Mouse (Mus musculus): Measurements from ENCODE around the gene Hmgcs2. TPM values are rescaled to one million over a fixed set of nuclear protein-coding genes. Genes with fewer than 3 reads are reported as not detected.

Hmgcs2 gene
- 2.2 and 3.8 TPM in 2 replicates for polyA plus RNA-seq (2016; fragmentation: Nextera tagmentation; extraction: Ambion mirVana)

DNA sequence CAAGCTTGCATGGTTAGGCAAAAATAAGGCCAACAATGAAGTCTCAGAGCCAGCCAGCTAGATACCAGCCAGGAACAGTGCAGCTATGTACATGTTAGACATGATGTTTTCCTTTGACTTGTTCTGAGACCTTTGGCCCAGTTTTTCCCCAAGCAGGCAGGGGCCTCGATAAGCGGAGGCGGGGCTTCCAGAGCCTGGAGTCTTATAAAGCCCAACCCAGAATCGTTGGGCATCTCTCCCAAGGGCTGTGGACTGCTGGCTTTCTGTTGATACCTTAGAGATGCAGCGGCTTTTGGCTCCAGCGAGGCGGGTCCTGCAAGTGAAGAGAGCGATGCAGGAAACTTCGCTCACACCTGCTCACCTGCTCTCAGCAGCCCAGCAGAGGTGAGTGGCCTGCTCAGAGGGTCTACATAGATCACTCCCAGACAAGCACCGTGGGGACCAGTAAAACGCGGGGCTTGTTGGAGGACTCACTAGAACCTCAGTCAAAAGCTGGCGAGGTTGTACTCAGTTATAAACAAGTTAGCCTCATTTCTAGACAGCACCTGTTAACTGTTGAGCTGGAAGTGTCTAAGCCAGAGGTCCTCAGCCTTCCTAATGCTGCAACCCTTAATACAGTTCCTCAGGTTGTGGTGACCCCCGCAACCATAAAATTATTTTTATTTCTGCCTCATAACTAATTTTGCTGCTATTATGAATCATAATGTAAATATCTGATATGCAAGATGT is at the start of gene Hmgcs2:
TSS of gene Hmgcs2 (plus strand) at position 232 of the 729 bp plus-strand sequence.
- 62% methylated on average over 14 of the region's 14 CpGs for WGBS
- Histone ChIP-seq H3K4me1 (replicated peaks) (peaks cover 14% of the 10 kb centered on the region), H3K27me3 (ENCODE audit: insufficient read depth, poor library complexity, severe bottlenecking) (no peaks in the 10 kb centered on the region), H3K36me3 (no peaks in the 10 kb centered on the region), H3K9me3 (no peaks in the 10 kb centered on the region), H3K27ac (peak within 1 kb of the TSS; percentile 23; the same call in 1 of the 2 replicates), H3K4me3 (no peak within 1 kb of the TSS)
- peak; percentile 24 for DNase-seq (ENCODE audit: low spot score)

GRCm38 (mm10) chr3:98233504-98233903 is 46.7 kb upstream of the Hmgcs2 start:
- H3K27me3 ChIP-seq (ENCODE audit: insufficient read depth, poor library complexity, severe bottlenecking), result no peaks in the 10 kb centered on the region
- H3K9me3 ChIP-seq, result no peaks in the 10 kb centered on the region
- H3K4me3 ChIP-seq, result no peak overlapping the region
- no peak for DNase-seq (ENCODE audit: low spot score)
- H3K36me3 ChIP-seq, result no peaks in the 10 kb centered on the region
- H3K27ac ChIP-seq, result no peak overlapping the region
- H3K4me1 ChIP-seq (replicated peaks), result peaks cover 14% of the 10 kb centered on the region; the same call in 1 of the 2 replicates

GRCm38 (mm10) chr3:98236266-98236665 is 44.0 kb upstream of the Hmgcs2 start:
- no peak overlapping the region for H3K4me3 ChIP-seq
- H3K36me3 ChIP-seq, result no peaks in the 10 kb centered on the region
- 0 out of 2 replicates have a peak overlapping the region, but pooled peaks have one; percentile 12 for H3K27ac ChIP-seq
- no peaks in the 10 kb centered on the region for H3K9me3 ChIP-seq
- no peaks in the 10 kb centered on the region for H3K27me3 ChIP-seq (ENCODE audit: insufficient read depth, poor library complexity, severe bottlenecking)
- DNase-seq (ENCODE audit: low spot score), result no peak
- WGBS, result 92% methylated on average over 6 of the region's 6 CpGs
- H3K4me1 ChIP-seq (replicated peaks), result peaks cover 19% of the 10 kb centered on the region; the same call in 1 of the 2 replicates

GRCm38 (mm10) chr3:98237240-98237639 is 43.0 kb upstream of the Hmgcs2 start:
- no peaks in the 10 kb centered on the region for H3K27me3 ChIP-seq (ENCODE audit: insufficient read depth, poor library complexity, severe bottlenecking)
- no peak overlapping the region for H3K27ac ChIP-seq
- H3K4me1 ChIP-seq (replicated peaks), result peaks cover 23% of the 10 kb centered on the region; the same call in 1 of the 2 replicates
- 64% methylated on average over 5 of the region's 5 CpGs for WGBS
- H3K4me3 ChIP-seq, result no peak overlapping the region
- H3K9me3 ChIP-seq, result no peaks in the 10 kb centered on the region
- no peak for DNase-seq (ENCODE audit: low spot score)
- no peaks in the 10 kb centered on the region for H3K36me3 ChIP-seq

DNA sequence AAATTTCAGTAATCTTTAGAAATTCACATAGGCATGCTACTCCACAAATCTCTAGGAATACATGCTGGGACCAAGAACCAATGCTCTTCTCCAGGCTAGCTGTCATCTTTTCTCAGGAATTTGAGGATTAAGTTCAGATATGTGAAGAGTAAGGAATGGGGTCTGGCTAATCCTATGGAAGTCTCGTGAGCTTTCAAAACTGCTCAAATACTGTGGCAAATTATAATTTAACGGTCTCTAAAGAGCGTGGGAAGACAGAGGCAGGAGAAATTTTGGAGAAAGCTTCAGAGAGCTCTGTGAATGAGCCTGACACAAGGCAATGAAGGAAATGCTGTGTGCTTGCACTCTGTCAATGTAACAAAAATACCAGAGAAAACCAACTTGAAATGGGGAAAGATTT is 42.1 kb upstream of the Hmgcs2 start:
- no peak overlapping the region for H3K4me3 ChIP-seq
- 63% methylated on average over 3 of the region's 3 CpGs for WGBS
- no peaks in the 10 kb centered on the region for H3K36me3 ChIP-seq
- no peak for DNase-seq (ENCODE audit: low spot score)
- H3K27me3 ChIP-seq (ENCODE audit: insufficient read depth, poor library complexity, severe bottlenecking), result no peaks in the 10 kb centered on the region
- peaks cover 27% of the 10 kb centered on the region; the same call in 1 of the 2 replicates for H3K4me1 ChIP-seq (replicated peaks)
- H3K27ac ChIP-seq, result no peak overlapping the region
- no peaks in the 10 kb centered on the region for H3K9me3 ChIP-seq

GRCm38 (mm10) chr3:98242051-98242450 is 38.2 kb upstream of the Hmgcs2 start:
- DNase-seq (ENCODE audit: low spot score), result no peak
- H3K36me3 ChIP-seq, result no peaks in the 10 kb centered on the region
- peaks cover 40% of the 10 kb centered on the region for H3K4me1 ChIP-seq (replicated peaks)
- no peak overlapping the region for H3K27ac ChIP-seq
- 81% methylated on average over 3 of the region's 3 CpGs for WGBS
- no peak overlapping the region for H3K4me3 ChIP-seq
- H3K9me3 ChIP-seq, result no peaks in the 10 kb centered on the region
- no peaks in the 10 kb centered on the region for H3K27me3 ChIP-seq (ENCODE audit: insufficient read depth, poor library complexity, severe bottlenecking)

GRCm38 (mm10) chr3:98242458-98243037 is 37.7 kb upstream of the Hmgcs2 start:
- H3K27ac ChIP-seq, result no peak overlapping the region
- 65% methylated on average over 8 of the region's 8 CpGs for WGBS
- DNase-seq (ENCODE audit: low spot score), result no peak
- H3K4me3 ChIP-seq, result no peak overlapping the region
- no peaks in the 10 kb centered on the region for H3K27me3 ChIP-seq (ENCODE audit: insufficient read depth, poor library complexity, severe bottlenecking)
- H3K9me3 ChIP-seq, result no peaks in the 10 kb centered on the region
- H3K4me1 ChIP-seq (replicated peaks), result peaks cover 38% of the 10 kb centered on the region
- H3K36me3 ChIP-seq, result no peaks in the 10 kb centered on the region

DNA sequence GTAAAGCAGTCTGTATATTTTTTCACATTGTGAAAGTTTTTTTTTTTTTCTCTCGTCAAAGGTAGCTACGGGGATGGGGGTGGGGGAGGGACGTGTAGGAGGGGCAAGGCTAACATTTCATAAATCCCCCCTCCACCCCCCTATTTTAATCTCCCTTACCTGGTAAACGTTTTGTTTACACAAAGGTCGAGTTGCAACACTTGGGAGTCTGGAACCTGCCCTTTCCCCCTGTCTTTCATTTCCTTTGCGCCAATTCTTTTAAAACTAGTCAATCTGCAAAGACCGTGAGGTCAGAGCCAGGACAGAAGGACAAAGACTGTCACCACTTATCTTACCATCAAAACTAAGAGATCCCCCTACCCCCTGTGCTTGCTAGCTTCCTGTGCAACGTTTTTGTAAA is 34.3 kb upstream of the Hmgcs2 start:
- H3K4me3 ChIP-seq, result no peak overlapping the region
- peak overlapping the region; percentile 35 for H3K27ac ChIP-seq
- 13% methylated on average over 8 of the region's 8 CpGs for WGBS
- H3K36me3 ChIP-seq, result no peaks in the 10 kb centered on the region
- no peaks in the 10 kb centered on the region for H3K27me3 ChIP-seq (ENCODE audit: insufficient read depth, poor library complexity, severe bottlenecking)
- no peaks in the 10 kb centered on the region for H3K9me3 ChIP-seq
- H3K4me1 ChIP-seq (replicated peaks), result peaks cover 34% of the 10 kb centered on the region
- DNase-seq (ENCODE audit: low spot score), result no peak

DNA sequence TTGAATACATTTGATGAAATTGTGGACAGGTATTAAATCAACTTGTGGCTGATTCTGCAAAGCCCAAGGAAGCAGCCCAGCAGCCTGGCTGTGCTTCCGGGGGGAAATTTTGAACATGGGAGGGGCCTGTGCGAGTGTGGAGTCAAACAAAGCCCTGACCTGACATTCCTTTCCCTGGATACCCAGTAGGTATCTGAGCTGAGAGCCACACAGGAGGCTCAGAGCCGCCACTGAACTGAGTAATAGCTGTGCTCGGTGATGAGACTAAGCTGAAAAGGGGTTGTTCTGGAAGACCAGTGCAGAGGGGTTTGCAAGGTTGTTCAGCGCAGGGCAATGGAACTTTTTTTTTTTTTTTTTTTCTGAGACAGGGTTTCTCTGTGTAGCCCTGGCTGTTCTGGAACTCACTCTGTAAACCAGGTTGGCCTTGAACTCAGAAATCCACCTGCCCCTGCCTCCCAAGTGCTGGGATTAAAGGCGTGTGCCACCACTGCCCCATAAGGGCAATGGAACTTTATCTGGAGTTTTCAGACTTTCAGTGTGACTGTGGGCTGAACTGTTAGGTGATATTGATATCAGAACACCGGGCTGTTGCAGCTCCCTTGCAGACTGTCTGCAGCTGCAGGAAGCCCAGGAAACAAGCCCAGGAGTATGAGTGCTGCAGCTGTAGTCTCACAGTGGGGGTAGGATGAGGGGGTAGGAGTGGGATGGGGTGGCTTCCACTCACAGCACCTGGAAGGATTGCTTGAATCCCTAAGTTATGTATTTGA is 33.1 kb upstream of the Hmgcs2 start:
- H3K27me3 ChIP-seq (ENCODE audit: insufficient read depth, poor library complexity, severe bottlenecking), result no peaks in the 10 kb centered on the region
- H3K4me3 ChIP-seq, result no peak overlapping the region
- H3K27ac ChIP-seq, result peak overlapping the region; percentile 74; the same call in 1 of the 2 replicates
- H3K36me3 ChIP-seq, result no peaks in the 10 kb centered on the region
- WGBS, result 36% methylated on average over 7 of the region's 7 CpGs
- H3K4me1 ChIP-seq (replicated peaks), result peaks cover 27% of the 10 kb centered on the region
- DNase-seq (ENCODE audit: low spot score), result peak; percentile 33
- no peaks in the 10 kb centered on the region for H3K9me3 ChIP-seq

- 90% methylated on average over 2 of the region's 2 CpGs for WGBS
These were observed 30.9 kb upstream of the Hmgcs2 start for GRCm38 (mm10) chr3:98249378-98249777.

DNA sequence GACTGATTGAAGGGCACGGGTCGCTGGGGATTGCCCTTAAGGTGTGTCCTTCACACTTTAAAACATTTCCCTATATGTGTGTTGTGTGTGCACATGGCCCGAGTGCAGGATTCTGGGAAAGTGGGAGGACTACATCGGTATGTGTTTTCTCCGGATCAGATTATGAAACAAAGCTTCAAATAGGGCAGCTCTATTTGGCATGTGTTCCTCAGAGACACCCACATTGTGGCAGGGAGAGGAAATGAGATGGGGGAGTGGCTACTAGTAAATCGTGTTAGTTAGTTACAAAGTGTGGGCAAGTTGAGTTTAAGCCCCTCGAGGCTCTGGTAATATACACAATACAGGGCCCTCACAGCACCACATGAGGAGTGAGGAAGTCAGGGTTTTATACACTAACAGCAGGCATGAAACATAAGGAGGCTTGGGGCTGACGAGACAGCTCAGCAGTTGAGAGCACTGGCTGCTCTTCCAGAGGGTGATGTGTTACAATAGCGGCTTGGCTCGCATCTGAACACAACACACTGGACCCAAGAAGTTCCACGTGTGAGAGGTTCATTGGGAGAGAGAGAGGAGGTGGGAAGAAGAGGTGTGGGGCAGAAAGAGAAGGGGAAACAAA is 30.3 kb upstream of the Hmgcs2 start:
- Histone ChIP-seq H3K4me1 (replicated peaks) (peaks cover 23% of the 10 kb centered on the region), H3K27ac (no peak overlapping the region), H3K9me3 (peaks cover 18% of the 10 kb centered on the region), H3K4me3 (no peak overlapping the region), H3K27me3 (ENCODE audit: insufficient read depth, poor library complexity, severe bottlenecking) (no peaks in the 10 kb centered on the region), H3K36me3 (no peaks in the 10 kb centered on the region)
- 85% methylated on average over 11 of the region's 11 CpGs for WGBS
- DNase-seq (ENCODE audit: low spot score), result no peak

More at GRCm38 (mm10) chr3:98249378-98249777, 30.9 kb upstream of the Hmgcs2 start:
- no peak for DNase-seq (ENCODE audit: low spot score)
- Histone ChIP-seq H3K36me3 (no peaks in the 10 kb centered on the region), H3K27me3 (ENCODE audit: insufficient read depth, poor library complexity, severe bottlenecking) (no peaks in the 10 kb centered on the region), H3K27ac (no peak overlapping the region), H3K4me3 (no peak overlapping the region), H3K4me1 (replicated peaks) (peaks cover 23% of the 10 kb centered on the region), H3K9me3 (peaks cover 18% of the 10 kb centered on the region)

DNA sequence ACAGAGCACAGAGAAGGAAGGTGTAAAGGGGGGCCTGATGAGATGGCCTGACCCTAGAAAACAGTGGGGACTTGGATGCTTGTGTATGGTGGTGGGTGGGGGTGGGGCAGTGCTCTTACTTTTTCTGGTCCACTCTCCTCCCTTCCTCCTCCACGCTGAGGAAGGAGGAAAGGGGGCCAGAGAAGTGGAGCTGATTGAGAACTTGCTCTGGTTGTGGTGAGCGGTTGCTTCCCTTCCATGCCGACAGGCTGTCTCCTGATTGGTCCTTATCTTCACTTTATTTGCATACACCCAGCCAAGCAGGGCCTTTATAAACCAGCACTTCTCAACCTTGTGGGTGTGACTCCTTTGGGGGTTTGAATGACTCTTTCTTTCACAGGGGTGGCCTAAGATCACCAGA is 26.2 kb upstream of the Hmgcs2 start:
- Histone ChIP-seq H3K4me1 (replicated peaks) (no peaks in the 10 kb centered on the region), H3K27me3 (ENCODE audit: insufficient read depth, poor library complexity, severe bottlenecking) (no peaks in the 10 kb centered on the region), H3K27ac (no peak overlapping the region), H3K9me3 (peaks cover 18% of the 10 kb centered on the region), H3K36me3 (no peaks in the 10 kb centered on the region), H3K4me3 (no peak overlapping the region)
- DNase-seq (ENCODE audit: low spot score), result no peak
- WGBS, result 93% methylated on average over 3 of the region's 3 CpGs

Data from hindbrain, embryonic 10.5 days (tissue).